ENCODE assay signal across 12 mouse cellular contexts in the genomic region with DNA sequence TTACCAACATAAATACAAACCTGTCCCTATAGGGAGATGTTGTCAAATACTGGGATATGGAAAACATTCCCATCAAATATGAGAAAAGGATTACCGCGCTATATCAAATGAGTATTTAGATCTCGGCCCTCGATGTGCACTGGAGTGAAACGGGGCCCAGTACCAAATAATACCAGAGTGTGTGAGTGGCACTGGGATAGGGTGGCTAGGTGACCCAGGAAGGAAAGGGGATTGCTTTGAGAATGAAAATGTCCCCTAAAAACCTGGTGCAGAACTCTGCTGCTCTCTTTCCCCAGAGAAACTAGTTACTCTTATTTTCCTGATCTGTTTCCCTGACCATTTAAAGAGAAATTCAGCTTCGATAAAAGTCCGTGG. TPM values are rescaled to one million over a fixed set of nuclear protein-coding genes. Genes with fewer than 3 reads are reported as not detected.
"Had no signal": no experiment of that assay in that cellular context is flagged by ENCODE, and none has a peak within 500 bp of the region (broad histone marks: within the 10 kb centered on the region; RNA-seq: fewer than 3 reads in every experiment).

No protein-coding gene starts in this region.

- H3K27ac ChIP-seq: kidney, embryonic 15.5 days; left cerebral cortex, adult 2 months; limb, embryonic 12.5 days; liver, embryonic 14.5 days; neural tube, embryonic 13.5 days had no signal

- H3K36me3 ChIP-seq: kidney, embryonic 15.5 days; limb, embryonic 12.5 days; neural tube, embryonic 13.5 days had no signal

- DNase-seq: kidney, adult 2 months; kidney, postnatal 14 days; liver; lung, adult 18-20 months; lung, postnatal 36 days; right cerebral cortex, postnatal 25 days; thymus, postnatal 36 days had no signal

- H3K4me2 ChIP-seq: kidney, embryonic 15.5 days; neural tube, embryonic 13.5 days had no signal

- H3K9ac ChIP-seq: kidney, embryonic 15.5 days; limb, embryonic 12.5 days; liver, embryonic 14.5 days; neural tube, embryonic 13.5 days had no signal

- H3K4me3 ChIP-seq: kidney, embryonic 15.5 days; left cerebral cortex, adult 2 months; limb, embryonic 12.5 days; neural tube, embryonic 13.5 days had no signal

- H3K9me3 ChIP-seq: kidney, embryonic 15.5 days; limb, embryonic 12.5 days; neural tube, embryonic 13.5 days had no signal

RNA-seq across cellular contexts. Expression of a gene that starts 1.9 kb away (rescaled TPM):
- polyA plus RNA-seq: kidney, adult 2 months; kidney, embryonic 15.5 days; liver, embryonic 14.5 days had no signal
